Mouse (Mus musculus) mouse trophoblast stem cell (cell line): ENCODE data around the gene Pold1.

ENCODE experiments used
- in situ Hi-C, 2 experiments: fragments of 300-500 bp; cut with MseI, MboI; formaldehyde crosslinking; loops; 2 replicates in 1 of 2; 3 replicates in 1 of 2; pipeline ENCODE4 v1.15.1; 2025

Gene Pold1

DNA sequence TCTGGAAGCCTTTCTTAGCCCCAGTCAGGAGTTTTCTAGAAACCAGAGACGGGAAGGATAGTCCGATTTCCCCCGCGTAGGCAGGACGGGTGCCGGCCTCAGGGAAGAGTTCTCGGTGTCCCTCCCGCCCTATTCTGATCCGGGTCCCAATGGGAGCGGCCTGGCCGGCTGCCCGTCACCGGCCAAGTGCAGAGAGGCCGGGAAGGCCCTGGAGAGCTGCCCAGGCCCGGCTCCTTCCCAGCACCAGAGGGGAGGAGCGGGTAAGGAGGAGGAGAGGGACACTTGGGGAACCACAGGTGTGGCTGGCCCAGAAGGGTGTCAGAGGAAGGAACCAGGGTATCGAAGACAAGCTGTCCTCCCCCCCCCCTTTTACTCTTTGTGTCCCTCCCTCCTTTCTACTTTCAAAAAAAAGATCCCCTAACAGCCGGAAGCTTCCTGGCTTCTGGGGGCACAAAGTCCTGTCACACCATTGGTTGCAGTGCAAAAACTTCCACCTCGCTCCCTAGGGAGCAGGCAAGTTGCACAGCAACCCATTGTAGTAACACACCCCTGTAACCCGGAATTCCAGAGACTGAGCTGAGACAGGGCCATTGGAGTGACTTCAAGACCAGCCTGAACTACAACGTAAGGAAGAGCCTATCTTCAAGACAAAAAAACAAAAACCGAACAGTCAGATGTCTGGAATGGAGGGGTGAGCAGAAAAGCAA lies 23.4 kb downstream of the Pold1 start:
- in situ Hi-C loops: loop anchor here in 1 of 2 experiments (5.0 kb wide), 1 partner anchor 37 kb away; no protein-coding TSS in a partner anchor

- in situ Hi-C loops: no loop called here
These were observed 24.1 kb downstream of the Pold1 start, which contains the start of gene Mybpc2 for GRCm38 (mm10) chr7:44524502-44524901. Gene Mybpc2 (minus strand): TSS chr7:44524656.

- in situ Hi-C loops: no loop called here
These were observed 25.6 kb downstream of the Pold1 start for GRCm38 (mm10) chr7:44523056-44523455.

- in situ Hi-C loops: no loop called here
These were observed 26.9 kb downstream of the Pold1 start for GRCm38 (mm10) chr7:44521710-44522109.

GRCm38 (mm10) chr7:44520990-44521389 lies 27.7 kb downstream of the Pold1 start:
- in situ Hi-C loops: no loop called here

DNA sequence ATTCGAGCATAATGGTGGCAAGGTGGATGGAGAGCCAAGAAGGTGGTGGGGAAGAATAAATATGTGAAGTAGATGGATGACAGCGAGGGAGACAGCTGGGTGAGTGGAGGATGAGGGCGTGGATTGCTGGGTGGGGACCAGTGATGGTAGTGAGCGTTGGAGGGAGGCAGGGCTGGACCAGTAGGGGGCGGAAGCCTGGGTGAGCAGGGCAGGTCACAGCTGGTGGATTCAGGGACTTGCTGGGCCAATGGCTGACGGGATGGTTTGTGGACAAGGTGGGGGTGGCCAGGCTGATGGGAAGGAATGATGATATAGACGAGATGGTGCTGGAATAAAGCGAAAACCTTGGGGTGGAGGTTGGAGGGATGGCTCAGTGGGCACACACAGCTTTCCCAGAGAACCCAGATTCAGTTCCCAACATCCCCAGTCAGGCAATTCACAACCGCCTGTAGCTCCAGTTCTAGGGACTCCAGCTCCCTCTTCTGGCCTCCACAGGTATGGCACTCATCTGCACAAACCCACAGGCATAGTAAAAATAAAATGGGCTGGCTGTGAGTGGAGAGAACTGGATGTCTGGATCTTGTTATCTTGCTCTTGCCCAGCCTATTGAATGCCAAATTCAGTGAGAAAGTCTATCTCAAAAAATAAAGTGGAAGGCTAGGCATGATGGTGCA lies 29.3 kb downstream of the Pold1 start:
- in situ Hi-C loops: no loop called here

GRCm38 (mm10) chr7:44507491-44507890 lies 41.2 kb downstream of the Pold1 start:
- in situ Hi-C loops: no loop called here

GRCm38 (mm10) chr7:44501563-44502115 lies 47.0 kb downstream of the Pold1 start:
- in situ Hi-C loops: no loop called here

DNA sequence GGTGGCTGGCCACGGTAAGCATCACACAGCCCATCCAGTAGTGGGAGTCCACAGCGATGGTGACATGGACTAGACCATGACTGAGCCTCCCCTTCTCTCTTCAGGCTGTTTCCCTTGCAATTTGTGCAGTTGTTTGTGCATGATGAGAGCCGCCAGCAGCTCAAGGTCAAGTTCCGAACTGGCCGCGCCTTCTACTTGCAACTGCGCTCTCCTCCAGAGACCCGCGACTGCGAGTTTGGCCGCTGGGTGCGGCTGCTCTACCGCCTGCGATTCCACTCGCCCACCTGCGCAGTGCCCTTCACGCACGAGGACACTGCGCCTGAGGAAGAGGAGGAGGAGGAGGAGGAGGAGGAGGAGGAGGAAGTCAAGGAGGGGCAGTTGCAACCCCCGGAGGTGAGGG lies 48.6 kb downstream of the Pold1 start:
- in situ Hi-C loops: no loop called here

- in situ Hi-C loops: no loop called here
These were observed 49.7 kb downstream of the Pold1 start for GRCm38 (mm10) chr7:44498922-44499321.

DNA sequence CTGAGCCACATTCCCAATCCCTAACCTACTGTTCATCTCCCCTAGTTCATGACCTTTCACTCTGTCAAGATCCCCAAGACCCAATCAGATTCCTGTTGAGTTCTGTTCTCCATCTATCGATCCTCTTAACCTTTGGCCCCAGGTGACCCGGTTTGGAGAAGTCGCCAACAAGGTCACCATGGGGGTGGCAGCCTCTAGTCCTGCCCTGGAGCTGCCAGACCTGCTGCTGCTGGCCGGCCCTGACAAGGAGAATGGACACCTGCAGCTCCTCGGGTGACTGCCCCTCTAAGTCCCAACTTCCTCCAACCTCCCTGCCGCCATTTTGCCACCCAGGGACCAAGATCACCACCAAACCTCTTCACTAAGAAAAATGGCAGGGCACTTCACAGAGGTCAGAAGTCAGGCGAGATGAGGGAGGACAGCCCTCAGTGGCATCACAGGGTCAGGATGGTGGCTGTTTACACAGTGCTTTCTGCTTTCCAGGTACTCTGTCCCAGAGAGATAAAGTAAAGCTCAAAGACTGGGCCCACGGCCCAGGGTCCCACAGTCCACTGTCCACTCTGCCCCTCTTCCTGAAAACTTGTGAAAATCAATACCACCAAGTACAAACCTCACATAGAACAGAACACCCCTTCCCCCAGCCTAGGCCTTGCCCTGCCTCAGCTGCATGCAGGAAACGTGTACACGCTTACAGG lies 51.1 kb downstream of the Pold1 start:
- in situ Hi-C loops: no loop called here

DNA sequence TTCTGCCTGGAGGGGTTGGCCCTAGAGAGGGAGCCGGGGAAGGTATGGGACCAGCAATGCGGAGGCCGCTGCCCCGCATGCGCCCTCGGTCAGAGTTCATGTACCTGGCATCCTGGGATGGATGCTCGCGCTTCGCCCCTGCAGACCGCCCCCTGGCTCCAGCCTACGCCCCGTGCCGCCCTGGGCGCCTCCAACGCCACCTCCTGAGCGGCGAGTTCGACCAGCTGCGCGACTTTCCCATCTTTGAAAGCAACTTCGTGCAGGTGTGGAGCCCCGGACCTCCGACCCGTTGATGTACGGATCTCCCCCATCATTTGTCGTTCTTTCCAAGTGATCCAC lies 51.9 kb downstream of the Pold1 start:
- in situ Hi-C loops: no loop called here

DNA sequence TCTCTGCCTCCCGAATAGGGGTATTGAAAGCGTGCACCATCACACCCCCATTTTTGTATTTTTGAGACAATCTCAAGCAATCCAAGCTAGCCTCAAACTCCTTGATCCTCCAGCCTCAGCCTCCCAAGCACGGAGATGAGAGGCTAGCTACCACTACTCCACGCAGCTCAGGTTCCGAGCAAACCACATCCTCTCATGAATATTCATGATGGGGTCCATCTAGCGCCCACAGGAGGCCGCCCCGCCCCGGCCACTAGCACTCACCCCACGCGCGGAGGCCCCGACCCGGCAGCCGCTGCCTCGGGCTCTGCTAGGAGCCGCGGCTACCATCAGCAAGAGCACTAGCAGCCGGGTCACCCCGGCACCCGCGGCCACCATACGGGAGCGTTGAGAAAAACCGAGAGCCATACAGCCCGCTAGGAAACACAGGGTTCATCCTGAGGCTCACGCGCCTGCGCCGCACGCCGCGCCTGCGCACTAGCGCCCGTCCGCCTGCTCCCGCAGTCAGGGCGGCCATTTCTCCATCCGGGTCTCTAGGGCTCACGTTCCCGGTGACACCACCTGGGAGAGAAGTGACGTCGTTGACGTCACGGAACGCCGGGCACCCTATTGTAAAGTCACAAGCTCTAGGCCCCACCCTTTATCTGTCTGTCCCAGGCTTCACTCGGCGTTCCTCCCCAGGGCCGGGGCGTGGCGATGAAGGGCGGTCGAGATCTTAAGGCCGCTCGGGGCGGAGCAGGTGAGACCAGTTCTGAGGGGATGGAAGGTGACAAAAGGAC lies 52.5 kb downstream of the Pold1 start, which contains the start of the genes Emc10 and Fam71e1:
Gene Emc10 (minus strand): TSS at position 538 of the 779 bp plus-strand sequence.
Gene Fam71e1 (plus strand): TSS at position 590 of the 779 bp plus-strand sequence.
- in situ Hi-C loops: no loop called here

GRCm38 (mm10) chr7:44495086-44495485 lies 53.6 kb downstream of the Pold1 start:
- in situ Hi-C loops: no loop called here

- in situ Hi-C loops: no loop called here
These were observed 54.0 kb downstream of the Pold1 start for GRCm38 (mm10) chr7:44494681-44495080.

DNA sequence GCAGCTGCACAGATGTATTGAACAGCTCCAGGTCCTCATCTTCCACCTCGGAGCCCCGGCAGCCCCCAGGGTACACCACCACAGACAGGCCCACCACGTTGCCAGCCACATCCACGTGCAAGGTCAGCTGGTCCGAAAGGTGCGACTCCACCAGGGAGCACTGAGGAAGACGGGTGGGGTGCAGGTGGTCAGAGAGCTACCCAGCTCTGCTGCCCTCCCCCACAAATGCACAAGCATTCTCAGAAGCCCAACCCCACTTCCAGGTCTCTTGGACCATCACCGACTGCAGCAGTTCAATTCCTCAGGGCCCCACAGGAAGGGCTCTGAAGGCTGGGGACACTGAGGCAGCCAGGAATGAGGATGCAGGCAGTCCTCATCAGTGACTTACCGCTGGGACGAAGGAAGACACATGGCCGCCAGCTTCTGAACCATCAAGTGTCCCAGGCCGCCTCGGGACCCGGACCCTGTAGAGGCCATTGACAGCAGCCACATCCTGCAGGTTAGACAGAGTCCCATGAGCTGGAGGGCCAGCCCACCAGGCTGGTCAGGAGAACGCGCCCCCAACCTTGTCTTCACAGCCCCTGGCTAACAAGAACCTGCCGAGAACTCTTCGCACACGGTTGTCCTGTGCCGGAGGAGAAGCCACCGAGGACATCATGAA lies 56.4 kb downstream of the Pold1 start:
- in situ Hi-C loops: no loop called here

DNA sequence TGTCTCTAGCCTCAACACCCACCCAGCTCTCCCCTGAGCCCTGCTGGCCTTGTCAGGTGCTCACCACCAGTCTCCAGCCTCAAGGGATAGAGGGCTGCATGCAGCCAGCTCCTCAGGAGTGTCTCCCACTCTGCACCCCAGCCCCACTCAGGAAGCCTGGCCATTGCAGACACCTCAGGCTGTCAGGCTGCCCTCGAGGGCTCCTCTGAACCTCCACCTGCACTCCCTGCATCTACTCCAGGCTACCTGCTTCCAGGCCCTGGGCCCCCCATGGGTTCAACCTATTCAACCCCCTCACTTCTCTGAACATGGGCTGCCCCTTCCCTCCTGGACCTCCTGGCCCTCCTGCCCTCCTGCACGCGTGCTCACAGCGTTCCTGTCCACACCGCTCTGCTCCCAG lies 57.3 kb downstream of the Pold1 start:
- in situ Hi-C loops: no loop called here

GRCm38 (mm10) chr7:44490281-44490680 lies 58.4 kb downstream of the Pold1 start:
- in situ Hi-C loops: no loop called here

DNA sequence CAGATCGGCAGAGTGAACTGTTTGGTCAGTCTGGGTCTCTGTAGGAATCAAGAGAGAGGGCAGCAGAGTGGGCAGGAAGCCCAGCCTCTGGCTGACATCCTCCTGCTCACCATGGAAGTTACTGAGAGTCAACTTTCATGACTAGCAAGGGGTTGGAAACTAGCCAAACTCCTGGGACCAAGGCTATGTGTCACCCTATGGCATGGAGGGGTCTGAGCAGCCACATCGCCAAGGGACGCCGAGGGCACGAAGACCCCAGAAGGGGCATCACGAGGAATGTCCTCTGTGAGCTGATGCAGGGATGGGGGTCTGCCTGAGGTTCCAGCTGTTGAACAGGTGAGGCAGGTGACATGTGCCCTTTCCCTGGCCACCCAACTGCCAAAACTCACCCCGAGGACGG lies 60.1 kb downstream of the Pold1 start:
- in situ Hi-C loops: no loop called here

DNA sequence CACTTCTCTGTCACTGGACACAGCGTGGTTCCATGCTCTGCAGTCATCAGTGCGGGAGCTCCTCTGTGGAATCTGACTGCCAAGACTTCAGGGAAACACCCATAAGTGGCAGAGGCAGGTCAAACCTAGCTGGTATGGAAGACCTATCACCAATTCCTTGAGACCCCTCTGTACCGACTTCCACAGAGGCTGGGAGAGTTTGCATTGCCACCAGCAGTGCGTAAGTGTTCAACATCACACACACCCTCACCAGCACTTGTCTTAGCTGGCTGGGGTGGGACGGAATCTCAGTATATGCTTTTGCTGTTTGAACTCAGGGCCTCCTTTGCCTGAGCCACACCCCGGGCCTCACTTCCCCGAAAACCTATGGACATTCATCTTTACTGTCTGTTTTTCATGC lies 60.7 kb downstream of the Pold1 start:
- in situ Hi-C loops: no loop called here
